Mouse (Mus musculus) limb, embryonic 14.5 days (tissue): ENCODE measurements around the gene Pramef12. TPM values are rescaled to one million over a fixed set of nuclear protein-coding genes. Genes with fewer than 3 reads are reported as not detected.

Experiments
- ATAC-seq: fragments of 200-750 bp; cut with Nextera tagmentation; 2 replicates; pipeline ENCODE4 v1.8.0; 2017; ENCODE audit warnings: low read depth, moderate number of reproducible peaks, moderate TSS enrichment; ENCODE audit not compliant: low FRiP score
- DNase-seq: peaks from one replicate; pipeline ENCODE4 v3.0.0-alpha.2; 2015; ENCODE audit warnings: low spot score
- H3K27ac ChIP-seq: fragments of 300-500 bp; sonication (generic); replicated peaks from 2 replicates; pipeline ENCODE4 v1.5.1; 2014; ENCODE audit warnings: low read depth, mild to moderate bottlenecking, low read length, moderate library complexity, mixed read lengths
- H3K27me3 ChIP-seq: fragments of 300-500 bp; sonication (generic); 2 replicates; pipeline ENCODE4 v1.6.1; 2014; ENCODE audit warnings: low read length, mixed read lengths; ENCODE audit not compliant: control insufficient read depth, insufficient read depth
- H3K36me3 ChIP-seq: fragments of 300-500 bp; sonication (generic); 2 replicates; pipeline ENCODE4 v1.6.1; 2014; ENCODE audit warnings: mild to moderate bottlenecking, low read length, moderate library complexity, mixed read lengths; ENCODE audit not compliant: control insufficient read depth, insufficient read depth
- H3K4me1 ChIP-seq: fragments of 300-500 bp; sonication (generic); 2 replicates; pipeline ENCODE4 v1.6.1; 2014; ENCODE audit warnings: antibody characterized with exemption, low read length, mixed read lengths; ENCODE audit not compliant: control insufficient read depth, insufficient read depth
- H3K4me2 ChIP-seq: fragments of 300-500 bp; sonication (generic); replicated peaks from 2 replicates; pipeline ENCODE4 v1.6.1; 2014; ENCODE audit warnings: low read depth, mild to moderate bottlenecking, low read length, moderate library complexity; ENCODE audit not compliant: severe bottlenecking
- H3K4me3 ChIP-seq: fragments of 300-500 bp; sonication (generic); replicated peaks from 2 replicates; pipeline ENCODE4 v1.5.1; 2014; ENCODE audit warnings: low read length
- H3K9ac ChIP-seq: fragments of 300-500 bp; sonication (generic); 2 replicates; pipeline ENCODE4 v1.6.1; 2014; ENCODE audit warnings: mild to moderate bottlenecking, low read depth, low read length, moderate library complexity; ENCODE audit not compliant: severe bottlenecking
- H3K9me3 ChIP-seq: fragments of 300-500 bp; sonication (generic); 2 replicates; pipeline ENCODE4 v1.6.1; 2016; ENCODE audit warnings: low read length; ENCODE audit not compliant: control insufficient read depth
- POLR2A ChIP-seq: fragments of 200-500 bp; IDR thresholded peaks from 2 replicates; pipeline ENCODE4 v1.8.0; 2012; ENCODE audit warnings: inconsistent platforms, mild to moderate bottlenecking, moderate library complexity, borderline replicate concordance; ENCODE audit not compliant: insufficient read depth, insufficient read length; ENCODE audit errors: extremely low read depth
- WGBS: fragments of 180-500 bp; shearing (Covaris S2); extraction: QIAGEN DNeasy Blood & Tissue Kit; methylation state at CpG from one replicate; pipeline ENCODE4 v1.1.7; 2014; 5-methylcytosine and 5-hydroxymethylcytosine counted together
- polyA plus RNA-seq, 2 experiments: library from polyadenylated mRNA; depleted of rRNA in 1 of 2; stranded (reverse) in 1 of 2; unstranded in 1 of 2; fragments of >200 nt; fragmentation: Nextera tagmentation in 1 of 2; extraction: Ambion mirVana in 1 of 2; gene quantifications; 2 replicates each; pipeline versions ENCODE4 v1.2.1 to v1.2.3; 2012 to 2014

Pramef12 gene
- polyA plus RNA-seq (2012; rRNA removed) (0.75 and 1.1 TPM in 2 replicates), polyA plus RNA-seq (2014; fragmentation: Nextera tagmentation; extraction: Ambion mirVana) (0.33 and 0.51 TPM in 2 replicates)

GRCm38 (mm10) chr4:144408290-144408689, at the start of gene Pramef12:
Gene Pramef12 (minus strand): TSS chr4:144408464.
- no peak for DNase-seq
- no peak for ATAC-seq

GRCm38 (mm10) chr4:144453217-144453616, 45.0 kb upstream of the Pramef12 start, which contains the start of gene Gm9944:
Gene Gm9944 (minus strand): TSS chr4:144453317.
- Histone ChIP-seq H3K4me1 (no peaks in the 10 kb centered on the region), H3K27me3 (no peaks in the 10 kb centered on the region), H3K4me2 (no peak within 1 kb of the TSS), H3K9ac (no peak within 1 kb of the TSS), H3K9me3 (no peaks in the 10 kb centered on the region), H3K27ac (no peak within 1 kb of the TSS), H3K36me3 (no peaks in the 10 kb centered on the region), H3K4me3 (no peak within 1 kb of the TSS)
- ATAC-seq = no peak
- TF ChIP-seq POLR2A = no peak
- no peak for DNase-seq
- WGBS = 72% methylated on average over 2 of the region's 2 CpGs

More at GRCm38 (mm10) chr4:144408290-144408689, at the start of gene Pramef12:
- no peak within 1 kb of the TSS for H3K4me2 ChIP-seq
- TF ChIP-seq POLR2A = no peak
- H3K27me3 ChIP-seq = no peaks in the 10 kb centered on the region
- H3K9me3 ChIP-seq = no peaks in the 10 kb centered on the region
- 82% methylated on average over 9 of the region's 9 CpGs for WGBS
- H3K36me3 ChIP-seq = no peaks in the 10 kb centered on the region
- no peak within 1 kb of the TSS for H3K9ac ChIP-seq
- no peak within 1 kb of the TSS for H3K4me3 ChIP-seq
- no peaks in the 10 kb centered on the region for H3K4me1 ChIP-seq
- no peak within 1 kb of the TSS for H3K27ac ChIP-seq

- Histone ChIP-seq H3K27ac (no peak overlapping the region), H3K9me3 (no peaks in the 10 kb centered on the region), H3K27me3 (no peaks in the 10 kb centered on the region), H3K9ac (no peak overlapping the region), H3K4me1 (no peaks in the 10 kb centered on the region), H3K4me2 (no peak overlapping the region), H3K36me3 (no peaks in the 10 kb centered on the region), H3K4me3 (no peak overlapping the region)
- 45% methylated on average over 2 of the region's 2 CpGs for WGBS
- ATAC-seq = no peak
- DNase-seq = no peak
- no peak for TF ChIP-seq POLR2A
Observed at GRCm38 (mm10) chr4:144448546-144448945, 40.3 kb upstream of the Pramef12 start.

- H3K27me3 ChIP-seq = no peaks in the 10 kb centered on the region
- WGBS = 69% methylated on average over 1 of the region's 1 CpGs
- no peak for TF ChIP-seq POLR2A
- no peak overlapping the region for H3K4me3 ChIP-seq
- no peak for DNase-seq
- no peak overlapping the region for H3K9ac ChIP-seq
- ATAC-seq = no peak
- no peak overlapping the region for H3K27ac ChIP-seq
- H3K4me2 ChIP-seq = no peak overlapping the region
- H3K4me1 ChIP-seq = no peaks in the 10 kb centered on the region
- no peaks in the 10 kb centered on the region for H3K9me3 ChIP-seq
- H3K36me3 ChIP-seq = no peaks in the 10 kb centered on the region
Observed at GRCm38 (mm10) chr4:144441582-144441981, 33.3 kb upstream of the Pramef12 start.

- no peaks in the 10 kb centered on the region for H3K9me3 ChIP-seq
- H3K9ac ChIP-seq = no peak overlapping the region
- H3K4me3 ChIP-seq = no peak overlapping the region
- no peak overlapping the region for H3K4me2 ChIP-seq
- no peak for TF ChIP-seq POLR2A
- DNase-seq (no peak), ATAC-seq (no peak)
- H3K27me3 ChIP-seq = no peaks in the 10 kb centered on the region
- no peaks in the 10 kb centered on the region for H3K4me1 ChIP-seq
- 96% methylated on average over 4 of the region's 4 CpGs for WGBS
- H3K36me3 ChIP-seq = no peaks in the 10 kb centered on the region
- H3K27ac ChIP-seq = no peak overlapping the region
Observed at GRCm38 (mm10) chr4:144441095-144441494, 32.8 kb upstream of the Pramef12 start.

DNA sequence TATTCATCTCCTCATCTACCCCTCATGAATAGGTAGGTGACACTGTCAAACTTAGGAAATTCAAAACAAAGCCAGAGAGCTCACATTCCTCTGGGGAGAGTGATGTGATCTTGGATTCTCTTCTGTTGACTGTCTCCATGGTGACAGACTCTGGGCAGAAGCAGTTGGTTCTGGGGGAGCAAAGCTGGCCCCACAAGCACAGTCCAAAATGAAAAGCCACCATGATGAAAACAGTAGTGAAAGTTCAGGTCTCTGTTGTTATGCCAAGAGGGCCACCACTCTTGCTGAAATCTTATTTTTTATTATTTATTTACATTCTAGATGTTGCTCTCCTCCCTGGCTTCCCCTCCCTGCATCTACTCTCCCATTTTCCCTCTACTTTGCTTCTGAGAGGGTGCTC, 30.4 kb upstream of the Pramef12 start, which contains the start of gene 1700012P22Rik:
Gene 1700012P22Rik (minus strand): TSS at position 101 of the 400 bp plus-strand sequence.
- ATAC-seq (no peak), DNase-seq (no peak)
- Histone ChIP-seq H3K9me3 (no peaks in the 10 kb centered on the region), H3K36me3 (no peaks in the 10 kb centered on the region), H3K27me3 (no peaks in the 10 kb centered on the region), H3K4me1 (no peaks in the 10 kb centered on the region), H3K9ac (no peak within 1 kb of the TSS), H3K4me2 (no peak within 1 kb of the TSS), H3K4me3 (no peak within 1 kb of the TSS), H3K27ac (no peak within 1 kb of the TSS)
- no peak for TF ChIP-seq POLR2A
